26 mouse cellular contexts compared by ENCODE assay signal in the genomic region with DNA sequence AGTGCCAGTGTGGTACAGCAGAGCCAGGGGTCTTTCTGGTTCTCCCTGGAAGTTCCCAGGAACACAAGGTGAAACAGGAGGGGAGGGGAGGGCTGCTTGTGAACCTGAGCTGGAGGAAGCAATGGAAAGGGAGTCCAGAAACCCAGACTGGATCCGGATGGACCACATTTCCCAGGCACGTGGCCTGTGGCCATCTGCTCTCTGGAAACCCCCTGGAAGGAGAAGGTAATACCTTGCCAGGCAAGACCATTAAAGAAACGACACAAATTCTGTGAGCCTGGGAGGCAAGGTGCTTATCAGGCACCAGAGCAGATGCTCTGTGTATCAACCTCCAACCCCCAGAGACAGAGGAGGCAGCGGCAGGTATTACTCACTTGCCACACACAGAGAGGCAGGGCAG. TPM values are rescaled to one million over a fixed set of nuclear protein-coding genes. Genes with fewer than 3 reads are reported as not detected.
DNase-seq lines count a peak whose midpoint lies in the region; ATAC-seq and TF ChIP-seq lines count a peak whose summit lies in the region.
"Had no signal": no experiment of that assay in that cellular context is flagged by ENCODE, and none has a peak within 500 bp of the region (broad histone marks: within the 10 kb centered on the region; RNA-seq: fewer than 3 reads in every experiment).

No protein-coding gene starts in this region.

- H3K4me3 ChIP-seq in kidney, postnatal 0 days (replicated peaks; ENCODE audit: low read depth, low read length), result no peak overlapping the region
- no peak overlapping the region for H3K4me3 ChIP-seq in kidney, embryonic 15.5 days (replicated peaks)
- H3K4me3 ChIP-seq in stomach, postnatal 0 days (ENCODE audit: low read depth, low read length), result no peak overlapping the region
- H3K4me3 ChIP-seq in forebrain, embryonic 12.5 days (replicated peaks), result no peak overlapping the region
- H3K4me3 ChIP-seq: embryonic facial prominence, embryonic 13.5 days; erythroblast, embryonic 14.5 days; gastrocnemius, adult 2 months; heart, embryonic 15.5 days; left cerebral cortex, adult 2 months; limb, embryonic 12.5 days; midbrain, embryonic 15.5 days; neural tube, embryonic 12.5 days had no signal

- TF ChIP-seq EP300 in stomach, postnatal 0 days (optimal IDR thresholded peaks at IDR 0.05), result no peak

- H3K9ac ChIP-seq in kidney, postnatal 0 days (ENCODE audit: low read depth, low read length), result no peak overlapping the region
- H3K9ac ChIP-seq in kidney, embryonic 15.5 days, result no peak overlapping the region
- H3K9ac ChIP-seq in stomach, postnatal 0 days (ENCODE audit: low read length), result no peak overlapping the region
- no peak overlapping the region for H3K9ac ChIP-seq in forebrain, embryonic 12.5 days
- H3K9ac ChIP-seq: embryonic facial prominence, embryonic 13.5 days; heart, embryonic 15.5 days; limb, embryonic 12.5 days; liver, postnatal 0 days; midbrain, embryonic 15.5 days; neural tube, embryonic 12.5 days had no signal

- no peaks in the 10 kb centered on the region for H3K27me3 ChIP-seq in kidney, postnatal 0 days (ENCODE audit: insufficient read depth, low read length)
- H3K27me3 ChIP-seq in kidney, embryonic 15.5 days, result peaks cover 12% of the 10 kb centered on the region; the same call in 1 of the 2 replicates
- no peaks in the 10 kb centered on the region for H3K27me3 ChIP-seq in stomach, postnatal 0 days (ENCODE audit: control insufficient read depth, insufficient read depth, low read length)
- peaks cover 26% of the 10 kb centered on the region for H3K27me3 ChIP-seq in forebrain, embryonic 12.5 days
- H3K27me3 ChIP-seq: limb, embryonic 12.5 days had no signal

- whole genome bisulfite sequencing in kidney, postnatal 0 days, result 58% methylated on average over 4 of the region's 4 CpGs
- WGBS in kidney, embryonic 15.5 days, result 50% methylated on average over 4 of the region's 4 CpGs
- 36% methylated on average over 4 of the region's 4 CpGs for WGBS in stomach, postnatal 0 days
- 73% methylated on average over 4 of the region's 4 CpGs for WGBS in forebrain, embryonic 12.5 days

- no peak for TF ChIP-seq CTCF in kidney, postnatal 0 days (IDR thresholded peaks at IDR 0.05; ENCODE audit: low read depth)
- TF ChIP-seq CTCF in stomach, postnatal 0 days (IDR thresholded peaks at IDR 0.05; ENCODE audit: low read depth), result no peak

- ATAC-seq in kidney, postnatal 0 days (replicated peaks; ENCODE audit: low FRiP score, low read depth), result no peak
- no peak for ATAC-seq in kidney, embryonic 15.5 days (replicated peaks; ENCODE audit: low FRiP score)
- no peak for ATAC-seq in stomach, postnatal 0 days (ENCODE audit: low FRiP score, low TSS enrichment)
- no peak for ATAC-seq in forebrain, embryonic 12.5 days (ENCODE audit: low FRiP score)
- ATAC-seq: forebrain, embryonic 14.5 days; liver, postnatal 0 days; lung, postnatal 0 days; midbrain, embryonic 15.5 days had no signal

- no peak overlapping the region for H3K4me2 ChIP-seq in kidney, postnatal 0 days (ENCODE audit: low read length)
- H3K4me2 ChIP-seq in kidney, embryonic 15.5 days, result no peak overlapping the region
- no peak overlapping the region for H3K4me2 ChIP-seq in stomach, postnatal 0 days (replicated peaks; ENCODE audit: low read depth)
- no peak overlapping the region for H3K4me2 ChIP-seq in forebrain, embryonic 12.5 days
- H3K4me2 ChIP-seq: embryonic facial prominence, embryonic 13.5 days; heart, embryonic 15.5 days; limb, embryonic 12.5 days; liver, embryonic 11.5 days; midbrain, embryonic 15.5 days; neural tube, embryonic 12.5 days had no signal

- 0 out of 2 replicates have a peak, but pooled peaks cover 5% of the 10 kb centered on the region for H3K4me1 ChIP-seq in kidney, postnatal 0 days (replicated peaks; ENCODE audit: insufficient read depth, low read length)
- H3K4me1 ChIP-seq in kidney, embryonic 15.5 days, result peaks cover 27% of the 10 kb centered on the region
- no peaks in the 10 kb centered on the region for H3K4me1 ChIP-seq in stomach, postnatal 0 days (replicated peaks; ENCODE audit: control insufficient read depth, insufficient read depth)
- H3K4me1 ChIP-seq in forebrain, embryonic 12.5 days, result no peaks in the 10 kb centered on the region
- H3K4me1 ChIP-seq: neural tube, embryonic 12.5 days had no signal

- no peaks in the 10 kb centered on the region for H3K36me3 ChIP-seq in kidney, postnatal 0 days (ENCODE audit: insufficient read depth, low read length)
- H3K36me3 ChIP-seq in kidney, embryonic 15.5 days, result no peaks in the 10 kb centered on the region
- no peaks in the 10 kb centered on the region for H3K36me3 ChIP-seq in stomach, postnatal 0 days (ENCODE audit: control insufficient read depth, insufficient read depth, low read length)
- no peaks in the 10 kb centered on the region for H3K36me3 ChIP-seq in forebrain, embryonic 12.5 days (replicated peaks)
- H3K36me3 ChIP-seq: embryonic facial prominence, embryonic 13.5 days; heart, embryonic 15.5 days; limb, embryonic 12.5 days; midbrain, embryonic 15.5 days; neural tube, embryonic 12.5 days had no signal

- DNase-seq in kidney, postnatal 0 days (ENCODE audit: low spot score), result no peak
- DNase-seq in cerebellum, adult 18-20 months, result peak; percentile 88 to 90
- DNase-seq in cerebellum, adult 9-11 months, result peak; percentile 93
- peak; percentile 33 for DNase-seq in stomach, postnatal 0 days (ENCODE audit: low spot score)
- no peak for DNase-seq in gastrocnemius, postnatal 10 days
- DNase-seq: adrenal gland, adult 8-10 months; gastrocnemius, adult 2 months; heart, postnatal 4 days; kidney, adult 18-20 months; layer of hippocampus, adult 9-11 months; liver, postnatal 0 days; thymus, postnatal 36 days had no signal

- no peaks in the 10 kb centered on the region for H3K9me3 ChIP-seq in kidney, postnatal 0 days (replicated peaks; ENCODE audit: low read length)
- H3K9me3 ChIP-seq in kidney, embryonic 15.5 days (replicated peaks), result no peaks in the 10 kb centered on the region
- H3K9me3 ChIP-seq in stomach, postnatal 0 days (ENCODE audit: control insufficient read depth, low read length), result no peaks in the 10 kb centered on the region
- no peaks in the 10 kb centered on the region for H3K9me3 ChIP-seq in forebrain, embryonic 12.5 days
- H3K9me3 ChIP-seq: embryonic facial prominence, embryonic 13.5 days; heart, embryonic 15.5 days; limb, embryonic 12.5 days; midbrain, embryonic 15.5 days; neural tube, embryonic 12.5 days had no signal

- H3K27ac ChIP-seq in kidney, postnatal 0 days, result 0 out of 2 replicates have a peak overlapping the region, but pooled peaks have one; percentile 5
- no peak overlapping the region for H3K27ac ChIP-seq in kidney, embryonic 15.5 days
- no peak overlapping the region for H3K27ac ChIP-seq in stomach, postnatal 0 days (replicated peaks)
- no peak overlapping the region for H3K27ac ChIP-seq in forebrain, embryonic 12.5 days
- H3K27ac ChIP-seq: embryonic facial prominence, embryonic 13.5 days; gastrocnemius, adult 2 months; heart, embryonic 15.5 days; left cerebral cortex, adult 2 months; limb, embryonic 12.5 days; macrophage; midbrain, embryonic 15.5 days; neural tube, embryonic 12.5 days had no signal

RNA-seq across cellular contexts. Expression of a gene that starts 8.7 kb away (rescaled TPM):
- 6.8 and 7.0 TPM in 2 replicates for polyA plus RNA-seq in kidney, postnatal 0 days (2015; fragmentation: Nextera tagmentation; extraction: Ambion mirVana)
- polyA plus RNA-seq in kidney, embryonic 15.5 days (2015; fragmentation: Nextera tagmentation; extraction: Ambion mirVana), result 2.2 and 2.9 TPM in 2 replicates
- 23.0 and 23.5 TPM in 2 replicates for polyA plus RNA-seq in stomach, postnatal 0 days (2015; fragmentation: Nextera tagmentation; extraction: Ambion mirVana)
- 1 to 10 TPM; 8.1 to 8.7 TPM for total RNA-seq in gastrocnemius, postnatal 10 days (2021)
- 0.54 and 0.64 TPM in 2 replicates for polyA plus RNA-seq in forebrain, embryonic 12.5 days (2016; fragmentation: Nextera tagmentation; extraction: Ambion mirVana)
- total RNA-seq: MEL had no signal
- polyA plus RNA-seq: macrophage had no signal

Comparison
In these comparisons a context has a peak if more than half of its experiments do, and no peak if none do; other contexts are left out.
1. DNase-seq: peak in cerebellum, adult 18-20 months (2 of 2), cerebellum, adult 9-11 months (single experiment) and stomach, postnatal 0 days (single experiment); none in kidney, postnatal 0 days (single experiment) and gastrocnemius, postnatal 10 days (single experiment).